Mouse (Mus musculus) urinary bladder, postnatal 25 days (tissue): ENCODE results near the gene Fcor.
A peak's percentile ranks its signal among the peaks of the same experiment; 100 is the strongest.

Experiments used
- DNase-seq: peaks from one replicate; pipeline ENCODE4 v3.0.0; 2022; ENCODE audit warnings: low spot score

Gene Fcor

GRCm38 (mm10) chr8:3671980-3672491 lies at the start of gene Fcor:
Gene Fcor, minus strand, starts transcription at chr8:3672362.
- DNase-seq = peak; percentile 83

GRCm38 (mm10) chr8:3721041-3721440 lies 48.9 kb upstream of the Fcor start:
- DNase-seq = no peak

DNA sequence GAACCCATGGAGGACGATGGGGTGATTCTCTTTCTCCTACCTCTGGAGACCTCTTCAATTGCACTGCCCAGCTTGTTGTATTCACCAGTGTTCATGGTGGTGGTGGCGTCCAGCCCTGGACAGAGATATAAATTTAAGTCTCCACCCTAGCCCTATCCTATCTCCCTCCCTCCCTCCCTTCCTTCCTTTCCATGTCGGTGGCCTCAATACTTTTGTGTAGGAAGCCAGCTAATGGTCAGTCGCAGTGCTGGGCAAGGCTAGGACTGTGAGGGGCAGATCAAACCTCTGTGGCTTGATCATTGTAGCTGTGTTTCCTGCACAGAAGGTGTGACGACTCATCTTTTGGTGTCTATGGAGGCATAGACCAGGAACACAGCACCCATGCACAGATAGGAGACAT lies 48.4 kb upstream of the Fcor start, which contains the start of gene Clec4g:
TSS of gene Clec4g (minus strand) at position 101 of the 400 bp plus-strand sequence.
- DNase-seq = no peak

- peak; percentile 44 for DNase-seq
Measured at GRCm38 (mm10) chr8:3718559-3718958, 46.4 kb upstream of the Fcor start.

DNA sequence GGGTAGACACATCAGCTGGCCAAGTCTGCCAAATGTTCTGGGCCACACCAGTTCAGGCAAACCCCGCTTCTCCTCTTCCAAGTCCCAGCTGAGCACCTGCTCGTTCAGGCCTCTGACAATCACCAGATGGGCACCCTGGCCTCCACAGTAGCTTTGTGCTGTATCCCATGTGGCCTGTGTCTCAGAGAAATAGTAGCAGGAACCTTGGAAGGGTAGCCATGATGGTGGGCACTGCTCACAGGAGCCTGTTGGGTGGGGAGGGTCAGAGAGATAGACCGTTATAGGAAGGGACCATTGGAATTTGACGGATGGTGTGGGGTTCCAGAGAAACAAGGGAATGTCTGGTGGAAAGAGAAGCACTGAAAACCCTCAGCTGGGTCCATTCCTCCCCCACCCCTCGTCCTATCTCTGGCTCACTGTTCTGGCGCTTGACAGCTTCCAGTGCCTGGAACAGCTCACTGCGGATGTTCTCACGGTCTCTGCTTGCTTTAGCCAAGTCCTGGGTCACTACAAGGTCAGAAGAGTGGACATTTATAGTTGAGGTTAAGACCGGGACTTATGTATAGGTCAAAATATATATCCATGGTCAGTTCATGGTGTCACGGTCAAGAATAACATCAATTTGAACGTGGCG lies 45.3 kb upstream of the Fcor start:
- no peak for DNase-seq

DNA sequence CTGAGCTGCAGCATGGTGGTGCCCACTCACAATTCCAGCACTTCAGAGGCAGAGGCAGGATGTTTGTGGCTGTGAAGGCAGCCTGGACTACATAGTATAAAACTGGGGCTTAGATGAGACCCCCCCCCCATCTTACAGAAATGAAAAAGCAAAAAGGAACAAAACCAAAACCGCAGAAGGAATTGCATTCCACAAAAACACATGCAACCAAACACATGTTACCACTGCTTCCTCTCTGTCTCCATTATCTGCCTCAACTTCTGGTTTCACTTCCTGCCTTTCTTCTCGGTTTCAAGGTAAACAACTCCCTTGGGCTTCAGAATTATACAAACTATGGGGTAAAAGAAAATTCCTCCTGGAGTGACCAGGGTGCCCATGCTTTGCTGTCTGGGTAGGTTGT lies 39.5 kb upstream of the Fcor start:
- DNase-seq = no peak

GRCm38 (mm10) chr8:3710312-3710711 lies 38.1 kb upstream of the Fcor start:
- DNase-seq = no peak

- no peak for DNase-seq
Measured at GRCm38 (mm10) chr8:3707611-3708010, 35.4 kb upstream of the Fcor start.

GRCm38 (mm10) chr8:3705711-3706110 lies 33.5 kb upstream of the Fcor start:
- no peak for DNase-seq

DNA sequence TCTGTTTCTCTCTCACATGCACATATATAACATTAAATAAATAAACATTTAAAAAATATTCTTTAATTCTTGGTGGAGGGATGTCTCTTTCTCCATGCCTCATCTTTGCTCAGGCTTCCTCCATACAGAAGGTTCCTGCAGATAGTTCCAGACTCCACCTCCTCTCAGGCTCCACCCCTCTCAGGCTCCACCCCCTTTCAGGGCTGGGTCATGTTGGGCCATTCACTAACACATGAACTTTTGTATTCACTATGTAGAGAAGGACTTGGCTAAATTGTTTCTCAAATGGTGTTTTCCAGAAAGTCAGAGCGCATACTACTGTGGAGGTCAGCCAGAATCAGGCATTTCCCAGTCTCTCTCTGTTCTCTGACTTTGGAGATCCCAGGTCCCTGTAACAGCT lies 29.3 kb upstream of the Fcor start:
- no peak for DNase-seq

- DNase-seq = no peak
Measured at GRCm38 (mm10) chr8:3694121-3694520, 22.0 kb upstream of the Fcor start, which contains the start of gene Fcer2a. Gene Fcer2a, minus strand, starts transcription at chr8:3694175.

- no peak for DNase-seq
Measured at GRCm38 (mm10) chr8:3690774-3691173, 18.6 kb upstream of the Fcor start.

DNA sequence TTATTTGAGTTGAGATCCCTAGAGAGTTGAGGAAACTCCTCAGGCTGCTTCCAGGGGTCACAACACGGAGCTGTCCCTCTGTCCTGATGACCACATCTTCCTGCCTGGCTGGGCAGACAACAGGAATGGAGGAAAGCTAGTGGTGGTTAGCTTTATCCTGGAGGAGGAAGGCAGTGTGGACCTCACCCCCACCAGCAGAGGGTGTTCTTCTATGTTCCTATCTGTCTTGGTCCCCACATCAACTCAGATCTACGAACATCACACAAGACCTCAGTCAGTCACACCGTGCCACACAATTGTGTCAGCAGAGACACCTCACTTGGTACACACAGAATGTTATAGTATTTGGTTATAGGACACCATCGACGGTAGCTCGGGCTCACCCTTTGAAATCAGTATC lies 15.4 kb upstream of the Fcor start:
- no peak for DNase-seq

DNA sequence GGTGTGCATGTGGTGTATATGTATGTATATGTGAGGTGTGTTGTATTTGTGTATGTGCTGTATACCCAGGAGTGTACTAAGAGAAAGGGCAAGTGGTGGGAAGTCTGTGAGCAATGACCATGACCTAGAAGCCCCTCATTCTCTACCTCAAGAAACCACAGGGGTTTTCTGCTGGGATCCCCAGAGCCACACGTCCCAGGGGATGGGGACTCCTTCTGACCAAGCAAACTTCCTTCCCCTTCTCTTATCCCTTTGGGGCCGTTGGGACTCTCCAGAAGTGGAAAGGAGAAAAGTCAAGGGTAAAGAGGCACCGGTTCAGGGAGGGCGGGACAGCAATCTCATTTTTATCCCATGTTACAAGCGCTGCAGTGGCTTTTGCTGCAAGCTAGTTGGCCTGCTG lies 13.3 kb upstream of the Fcor start:
- DNase-seq = no peak

DNA sequence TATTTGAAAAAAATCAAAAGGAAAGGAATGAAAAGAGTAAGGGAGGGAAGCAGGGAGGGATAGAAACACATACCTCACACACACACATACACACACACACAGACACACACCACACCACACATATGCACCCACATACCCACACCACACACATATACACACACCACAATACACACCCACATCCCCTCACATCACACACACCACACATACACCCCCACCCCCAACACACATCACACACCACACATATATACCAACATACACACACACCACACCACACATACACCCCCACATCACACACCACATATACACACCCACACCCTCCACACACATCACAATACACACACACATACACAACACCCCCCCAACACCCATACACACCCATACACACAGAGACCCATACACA lies 12.4 kb upstream of the Fcor start:
- no peak for DNase-seq

DNA sequence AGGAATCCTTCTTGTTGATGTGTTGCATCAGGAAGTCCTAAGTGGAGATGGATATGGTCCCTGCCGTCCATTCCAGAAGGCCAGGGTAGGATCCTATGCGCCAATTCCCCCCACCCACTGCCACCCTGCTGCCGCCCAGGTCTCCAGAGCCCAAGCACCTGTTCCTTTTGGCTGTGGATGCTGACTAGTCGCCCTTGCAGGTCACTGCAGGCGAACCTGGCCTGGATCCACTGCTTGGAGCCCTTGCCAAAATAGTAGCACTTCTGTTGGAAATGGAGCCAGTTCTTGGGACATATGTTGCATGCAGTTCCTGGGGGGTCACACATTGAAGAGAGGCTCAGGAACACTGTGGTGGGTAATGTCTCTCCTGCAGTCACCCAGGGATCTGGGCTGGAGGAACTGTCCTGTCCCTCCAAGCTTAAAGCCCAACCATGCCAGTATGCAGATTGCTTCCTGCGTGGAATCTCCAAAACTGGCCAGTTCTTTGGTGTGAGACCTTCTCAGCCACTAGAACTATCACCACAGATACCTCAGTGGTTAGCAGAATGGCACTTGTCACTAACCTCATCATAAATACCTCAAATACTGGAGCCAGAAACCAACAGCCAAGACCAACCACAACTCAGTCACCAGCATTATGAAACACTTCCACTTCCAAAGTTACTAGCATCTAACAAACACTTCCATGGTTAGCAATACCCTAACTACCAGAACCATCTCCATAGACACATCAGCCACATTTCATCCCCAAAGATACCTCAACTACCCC lies 11.4 kb upstream of the Fcor start:
- DNase-seq = no peak

- DNase-seq = no peak
Measured at GRCm38 (mm10) chr8:3682435-3682834, 10.3 kb upstream of the Fcor start.

- no peak for DNase-seq
Measured at GRCm38 (mm10) chr8:3679656-3680055, 7.5 kb upstream of the Fcor start.

GRCm38 (mm10) chr8:3679236-3679635 lies 7.1 kb upstream of the Fcor start:
- no peak for DNase-seq

DNA sequence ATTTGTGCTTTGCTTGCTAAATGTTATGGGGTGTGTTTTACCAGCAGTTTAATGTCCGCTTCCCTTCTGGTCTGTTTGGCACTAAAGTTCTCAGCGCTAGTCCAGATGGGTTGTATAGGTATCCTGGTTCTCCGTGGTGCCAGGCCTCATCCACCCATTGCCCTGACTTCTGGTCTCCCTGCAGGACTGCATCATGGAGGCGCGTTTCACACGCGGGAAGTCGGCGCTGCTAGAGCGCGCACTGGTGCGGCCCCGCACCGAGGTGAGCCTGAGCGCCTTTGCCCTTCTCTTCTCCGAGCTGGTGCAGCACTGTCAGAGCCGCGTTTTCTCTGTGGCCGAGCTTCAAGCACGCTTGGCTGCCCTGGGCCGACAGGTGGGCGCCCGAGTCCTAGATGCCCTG lies 6.7 kb upstream of the Fcor start:
- no peak for DNase-seq

GRCm38 (mm10) chr8:3676993-3677579 lies 4.9 kb upstream of the Fcor start:
- DNase-seq = no peak

- peak; percentile 92 for DNase-seq
Measured at GRCm38 (mm10) chr8:3676131-3676992, 4.2 kb upstream of the Fcor start, which contains the start of gene Trappc5. Gene Trappc5, plus strand, starts transcription at chr8:3676299.
